Mouse (Mus musculus) testis, adult 2 months (tissue): ENCODE results near the gene Olfr976. TPM values are rescaled to one million over a fixed set of nuclear protein-coding genes. Genes with fewer than 3 reads are reported as not detected.
"Not testable (repeated sequence)": the region's sequence is repeated elsewhere in the genome, so short reads cannot be mapped to it uniquely, and the experiment has no call there.

Source experiments
- H3K27ac ChIP-seq: fragments of 200-500 bp; 2 replicates; pipeline ENCODE4 v1.5.1; 2012; ENCODE audit warnings: low read depth, low read length; ENCODE audit not compliant: control insufficient read depth, insufficient read depth
- H3K27me3 ChIP-seq: fragments of 200-500 bp; 2 replicates; pipeline ENCODE4 v1.6.1; 2012; ENCODE audit warnings: mild to moderate bottlenecking, low read length, moderate library complexity; ENCODE audit not compliant: control insufficient read depth, insufficient read depth
- H3K36me3 ChIP-seq: fragments of 200-500 bp; 2 replicates; pipeline ENCODE4 v1.6.1; 2012; ENCODE audit warnings: mild to moderate bottlenecking, low read length; ENCODE audit not compliant: control insufficient read depth, insufficient read depth
- H3K4me1 ChIP-seq: fragments of 200-500 bp; 2 replicates; pipeline ENCODE4 v1.6.1; 2012; ENCODE audit warnings: low read length; ENCODE audit not compliant: control insufficient read depth, insufficient read depth
- H3K4me3 ChIP-seq: fragments of 200-500 bp; 2 replicates; pipeline ENCODE4 v1.5.1; 2012; ENCODE audit warnings: low read depth, mild to moderate bottlenecking, low read length, moderate library complexity, mixed read lengths; ENCODE audit not compliant: control insufficient read depth
- CTCF ChIP-seq: fragments of 200-500 bp; IDR thresholded peaks from 2 replicates; pipeline ENCODE4 v1.5.1; 2012; ENCODE audit warnings: low read depth, mild to moderate bottlenecking, inconsistent platforms, low read length, moderate library complexity; ENCODE audit not compliant: control insufficient read depth, insufficient read depth, insufficient replicate concordance
- POLR2A ChIP-seq: fragments of 200-500 bp; IDR thresholded peaks from 2 replicates; pipeline ENCODE4 v1.6.1; 2012; ENCODE audit warnings: low read depth, mild to moderate bottlenecking, inconsistent platforms, low read length, moderate library complexity; ENCODE audit not compliant: control insufficient read depth
- polyA plus RNA-seq: library from polyadenylated mRNA; depleted of rRNA; stranded (reverse); fragments of >200 nt; gene quantifications from 2 replicates; pipeline ENCODE4 v1.2.3, GENCODE M21; 2012; rRNA removed

Olfr976 gene
- polyA plus RNA-seq, result 0.52 and 0.57 TPM in 2 replicates

DNA sequence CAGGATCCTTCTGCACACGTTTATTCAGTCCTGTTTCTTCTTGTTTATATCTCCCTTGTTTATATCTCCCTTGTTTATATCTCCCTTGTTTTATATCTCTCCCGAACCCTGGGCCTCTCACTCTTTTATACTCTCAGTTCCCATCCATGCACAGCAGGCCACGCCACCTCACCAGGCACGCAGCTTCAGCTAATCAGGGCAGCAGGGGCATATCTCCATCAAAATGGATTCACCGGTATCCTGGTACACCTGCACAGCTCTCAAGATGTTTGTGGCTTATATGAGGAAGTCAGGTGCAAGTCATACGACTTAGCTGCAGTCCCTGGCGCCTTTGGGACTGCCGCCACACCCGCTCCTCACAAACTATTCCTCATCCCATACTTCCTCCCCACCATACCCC lies at the start of gene Olfr976:
Gene Olfr976 (minus strand): TSS at position 101 of the 400 bp plus-strand sequence.
- H3K4me1 ChIP-seq, H3K36me3 ChIP-seq, H3K4me3 ChIP-seq, H3K27me3 ChIP-seq, H3K27ac ChIP-seq: not testable (repeated sequence)

GRCm38 (mm10) chr9:40009482-40009881 lies 48.5 kb upstream of the Olfr976 start, which contains the start of gene Olfr980:
TSS of gene Olfr980 (minus strand) at chr9:40009582.
- Histone ChIP-seq H3K27ac (no peak within 1 kb of the TSS), H3K4me3 (no peak within 1 kb of the TSS), H3K27me3 (no peaks in the 10 kb centered on the region), H3K4me1 (no peaks in the 10 kb centered on the region), H3K36me3 (no peaks in the 10 kb centered on the region)
- TF ChIP-seq POLR2A, result no peak
- TF ChIP-seq CTCF, result no peak

DNA sequence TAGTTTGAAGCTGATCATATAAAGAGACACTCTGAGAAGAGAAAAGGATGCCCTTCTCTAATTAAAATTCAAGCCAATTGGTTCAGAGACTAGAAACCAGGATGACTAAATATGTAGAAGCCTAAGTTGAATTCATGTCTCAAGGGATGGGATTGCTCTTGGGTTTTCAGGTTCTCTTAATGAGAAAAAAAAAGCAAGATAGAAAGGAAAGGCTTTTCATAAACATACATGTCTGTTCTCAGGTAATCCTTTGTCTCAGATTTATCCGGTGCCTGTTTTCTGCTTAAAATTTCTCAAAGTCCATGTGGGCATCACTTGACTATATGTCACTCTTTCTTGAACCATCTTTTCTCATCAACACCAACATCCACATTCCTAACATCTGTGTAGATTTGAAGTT lies 42.4 kb upstream of the Olfr976 start, which contains the start of gene Olfr979:
Gene Olfr979 (minus strand): TSS at position 101 of the 400 bp plus-strand sequence.
- Histone ChIP-seq H3K36me3 (no peaks in the 10 kb centered on the region), H3K4me3 (no peak within 1 kb of the TSS), H3K4me1 (no peaks in the 10 kb centered on the region), H3K27ac (no peak within 1 kb of the TSS), H3K27me3 (no peaks in the 10 kb centered on the region)
- TF ChIP-seq CTCF (no peak), POLR2A (no peak)

DNA sequence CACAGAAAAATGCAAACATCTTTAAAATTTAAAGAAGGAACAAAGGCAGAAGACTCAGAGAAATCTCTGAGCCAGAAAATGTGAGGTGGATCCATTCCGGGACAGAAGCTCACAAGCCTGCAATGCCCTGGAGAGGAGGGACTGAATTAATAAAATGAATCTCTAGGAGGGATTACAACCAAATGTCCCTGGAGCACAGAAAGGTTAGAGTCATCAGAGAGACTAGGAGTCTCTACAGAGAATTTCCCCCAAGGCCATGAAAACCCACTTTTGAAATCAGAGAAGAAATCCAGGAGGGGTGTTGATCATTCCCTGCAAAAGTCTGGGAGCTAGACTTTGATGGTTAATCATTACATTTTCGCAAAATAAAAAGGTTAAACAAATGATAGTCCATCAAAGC lies 30.9 kb upstream of the Olfr976 start, which contains the start of gene Olfr978:
Gene Olfr978 (plus strand): TSS at position 301 of the 400 bp plus-strand sequence.
- Histone ChIP-seq H3K27ac (no peak within 1 kb of the TSS), H3K27me3 (no peaks in the 10 kb centered on the region), H3K4me3 (no peak within 1 kb of the TSS), H3K4me1 (no peaks in the 10 kb centered on the region), H3K36me3 (no peaks in the 10 kb centered on the region)
- TF ChIP-seq CTCF, result no peak
- no peak for TF ChIP-seq POLR2A

- H3K4me3 ChIP-seq, H3K27ac ChIP-seq, H3K27me3 ChIP-seq, H3K4me1 ChIP-seq, H3K36me3 ChIP-seq: not testable (repeated sequence)
Measured at GRCm38 (mm10) chr9:39976581-39977145, 15.7 kb upstream of the Olfr976 start.

DNA sequence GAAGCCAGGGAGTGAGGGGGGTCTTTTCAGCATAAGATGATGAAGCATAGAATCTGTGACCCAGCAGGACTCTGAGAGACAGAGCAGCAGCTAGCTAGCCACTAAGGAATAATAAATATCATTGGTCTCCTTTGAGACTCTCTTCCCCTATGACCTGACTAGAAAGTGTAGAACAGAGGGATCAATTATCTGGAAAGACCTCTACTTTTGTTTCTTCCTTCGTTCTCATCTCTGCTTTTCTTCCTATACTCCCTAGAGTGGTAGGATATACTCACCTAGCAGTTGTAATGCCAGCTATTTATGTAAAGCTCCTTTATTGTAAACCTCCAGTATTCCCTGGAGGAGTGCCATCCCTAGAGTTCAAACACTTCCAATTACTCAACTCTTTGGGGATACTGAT lies 9.0 kb downstream of the Olfr976 start, which contains the start of gene Olfr975:
Gene Olfr975 (minus strand): TSS at position 101 of the 400 bp plus-strand sequence.
- H3K4me1 ChIP-seq, result no peaks in the 10 kb centered on the region
- no peaks in the 10 kb centered on the region for H3K36me3 ChIP-seq
- H3K27ac ChIP-seq, result no peak within 1 kb of the TSS
- TF ChIP-seq CTCF (no peak), POLR2A (no peak)
- H3K27me3 ChIP-seq, result no peaks in the 10 kb centered on the region
- no peak within 1 kb of the TSS for H3K4me3 ChIP-seq

- Histone ChIP-seq H3K4me3 (no peak within 1 kb of the TSS), H3K4me1 (no peaks in the 10 kb centered on the region), H3K36me3 (no peaks in the 10 kb centered on the region), H3K27me3 (no peaks in the 10 kb centered on the region), H3K27ac (no peak within 1 kb of the TSS)
- TF ChIP-seq POLR2A (no peak), CTCF (no peak)
Measured at GRCm38 (mm10) chr9:39937201-39937600, 23.7 kb downstream of the Olfr976 start, which contains the start of gene Olfr974. TSS of gene Olfr974 (plus strand) at chr9:39937501.

GRCm38 (mm10) chr9:39928837-39929236 lies 32.1 kb downstream of the Olfr976 start:
- not testable (repeated sequence) for H3K27ac ChIP-seq, H3K4me1 ChIP-seq

GRCm38 (mm10) chr9:39927975-39928836 lies 32.7 kb downstream of the Olfr976 start:
- H3K4me3 ChIP-seq, H3K27me3 ChIP-seq, H3K36me3 ChIP-seq, H3K4me1 ChIP-seq, H3K27ac ChIP-seq: not testable (repeated sequence)

More at GRCm38 (mm10) chr9:39928837-39929236, 32.1 kb downstream of the Olfr976 start:
- H3K4me3 ChIP-seq, H3K36me3 ChIP-seq, H3K27me3 ChIP-seq: not testable (repeated sequence)
